19 mouse cellular contexts compared by ENCODE assay signal in the genomic region with DNA sequence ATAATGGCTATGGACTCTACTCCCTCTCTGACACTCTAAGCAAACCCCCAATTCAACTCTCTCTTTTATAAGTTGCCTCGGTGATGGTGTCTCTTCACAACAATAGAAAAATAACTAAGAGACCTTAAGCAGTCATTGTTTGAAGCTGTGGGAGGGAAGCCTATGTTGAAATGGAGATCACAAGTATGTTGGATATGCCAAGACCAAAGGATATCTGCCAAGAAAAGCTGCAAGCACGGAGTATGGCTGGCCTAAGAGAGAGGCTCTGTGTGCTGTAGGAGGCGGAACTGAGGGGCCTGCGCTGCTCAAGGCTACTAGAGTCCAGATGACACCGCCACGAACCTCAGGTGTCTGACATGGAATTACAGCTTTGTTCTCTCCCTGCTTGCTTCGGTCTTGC.
"Had no signal": no experiment of that assay in that cellular context is flagged by ENCODE, and none has a peak within 500 bp of the region (broad histone marks: within the 10 kb centered on the region; RNA-seq: fewer than 3 reads in every experiment).

No protein-coding gene starts in this region.

- ATAC-seq: liver, postnatal 0 days; lung, postnatal 0 days; midbrain, embryonic 16.5 days had no signal

- H3K27ac ChIP-seq: lung, embryonic 15.5 days; macrophage; midbrain, embryonic 10.5 days; midbrain, embryonic 12.5 days; neural tube, embryonic 13.5 days; stomach, embryonic 15.5 days; stomach, postnatal 0 days had no signal

- H3K36me3 ChIP-seq: lung, embryonic 15.5 days; midbrain, embryonic 10.5 days; midbrain, embryonic 12.5 days; neural tube, embryonic 13.5 days; stomach, embryonic 15.5 days had no signal

- DNase-seq: liver, postnatal 0 days; lung, adult 2 months; lung, postnatal 14 days; lung, postnatal 36 days; midbrain, embryonic 14.5 days; right cerebral cortex, postnatal 14 days; thymus, adult 2 months; thymus, postnatal 25 days; thymus, postnatal 4 days had no signal

- H3K27me3 ChIP-seq: lung, embryonic 15.5 days; midbrain, embryonic 12.5 days; neural tube, embryonic 13.5 days; stomach, embryonic 15.5 days had no signal

- H3K4me2 ChIP-seq: lung, embryonic 15.5 days; midbrain, embryonic 12.5 days; neural tube, embryonic 13.5 days; stomach, embryonic 15.5 days had no signal

- H3K4me3 ChIP-seq: lung, embryonic 15.5 days; midbrain, embryonic 10.5 days; midbrain, embryonic 12.5 days; myocyte; neural tube, embryonic 13.5 days; stomach, embryonic 15.5 days had no signal

- H3K9ac ChIP-seq: liver, postnatal 0 days; lung, embryonic 15.5 days; midbrain, embryonic 12.5 days; neural tube, embryonic 13.5 days; stomach, embryonic 15.5 days had no signal

- H3K4me1 ChIP-seq: lung, embryonic 15.5 days; midbrain, embryonic 10.5 days; midbrain, embryonic 12.5 days; stomach, embryonic 15.5 days had no signal

- H3K9me3 ChIP-seq: lung, embryonic 15.5 days; midbrain, embryonic 10.5 days; midbrain, embryonic 12.5 days; neural tube, embryonic 13.5 days; stomach, embryonic 15.5 days had no signal
